Mouse (Mus musculus) liver, adult 2 months (tissue): ENCODE results near the gene Nap1l4. TPM values are rescaled to one million over a fixed set of nuclear protein-coding genes. Genes with fewer than 3 reads are reported as not detected.
"Not testable (repeated sequence)": the region's sequence is repeated elsewhere in the genome, so short reads cannot be mapped to it uniquely, and the experiment has no call there.

Experiments used
- DNase-seq: peaks from one replicate; pipeline ENCODE4 v3.0.0-alpha.2; 2011; ENCODE audit warnings: low read depth, low spot score; ENCODE audit errors: extremely low read depth
- H3K27ac ChIP-seq: fragments of 200-500 bp; replicated peaks from 2 replicates; pipeline ENCODE4 v1.5.1; 2012; ENCODE audit warnings: low read depth, mild to moderate bottlenecking, control low read depth, inconsistent platforms, low read length; ENCODE audit not compliant: insufficient read depth
- H3K27me3 ChIP-seq: fragments of 200-500 bp; 2 replicates; pipeline ENCODE4 v1.6.1; 2012; ENCODE audit warnings: mild to moderate bottlenecking, moderate library complexity, low read length, inconsistent platforms; ENCODE audit not compliant: control insufficient read depth, insufficient read depth
- H3K36me3 ChIP-seq: fragments of 200-500 bp; 2 replicates; pipeline ENCODE4 v1.6.1; 2012; ENCODE audit warnings: low read length, inconsistent platforms; ENCODE audit not compliant: control insufficient read depth, insufficient read depth
- H3K4me1 ChIP-seq: fragments of 200-500 bp; 2 replicates; pipeline ENCODE4 v1.6.1; 2011; ENCODE audit warnings: low read length; ENCODE audit not compliant: control insufficient read depth, insufficient read depth
- H3K4me3 ChIP-seq: fragments of 200-500 bp; 2 replicates; pipeline ENCODE4 v1.5.1; 2011; ENCODE audit warnings: low read depth, mild to moderate bottlenecking, control low read depth, low read length, moderate library complexity; ENCODE audit not compliant: insufficient read depth
- H3K79me2 ChIP-seq: fragments of 200-500 bp; 2 replicates; pipeline ENCODE4 v1.6.1; 2012; ENCODE audit warnings: inconsistent platforms, mild to moderate bottlenecking, low read length, moderate library complexity; ENCODE audit not compliant: control insufficient read depth, insufficient read depth
- H3K9ac ChIP-seq: fragments of 200-500 bp; 2 replicates; pipeline ENCODE4 v1.6.1; 2012; ENCODE audit warnings: low read depth, mild to moderate bottlenecking, control low read depth, inconsistent platforms, low read length
- CTCF ChIP-seq: fragments of 200-500 bp; IDR thresholded peaks from 2 replicates; pipeline ENCODE4 v1.5.1; 2011; ENCODE audit warnings: low read depth, low read length, control low read depth
- POLR2A ChIP-seq: fragments of 200-500 bp; IDR thresholded peaks from 2 replicates; pipeline ENCODE4 v1.6.1; 2011; ENCODE audit warnings: low read length, control low read depth; ENCODE audit not compliant: insufficient read depth; ENCODE audit errors: extremely low read depth
- WGBS: fragments of 180-500 bp; shearing (Covaris S2); methylation state at CpG from one replicate; pipeline ENCODE4 v1.1.7; 2018; 5-methylcytosine and 5-hydroxymethylcytosine counted together
- polyA plus RNA-seq: library from polyadenylated mRNA; depleted of rRNA; stranded (reverse); fragments of >200 nt; gene quantifications from 2 replicates; pipeline ENCODE4 v1.2.3, GENCODE M21; 2012
- total RNA-seq: library from RNA; depleted of rRNA; stranded (reverse); fragments of >200 nt; gene quantifications from 2 replicates; pipeline ENCODE4 v1.2.3, GENCODE M21; 2014

Gene Nap1l4
- total and polyA plus RNA-seq, 2 experiments: 25.7 to 40.7 TPM

- no peak overlapping the region for H3K27ac ChIP-seq
- no peak for DNase-seq
- H3K4me3 ChIP-seq: no peak overlapping the region
- peaks cover 6% of the 10 kb centered on the region for H3K4me1 ChIP-seq
- no peaks in the 10 kb centered on the region for H3K27me3 ChIP-seq
- peaks cover 31% of the 10 kb centered on the region; the same call in 1 of the 2 replicates for H3K79me2 ChIP-seq
- WGBS: 76% methylated on average over 1 of the region's 1 CpGs
- TF ChIP-seq CTCF (no peak), POLR2A (no peak)
- H3K36me3 ChIP-seq: peaks cover 50% of the 10 kb centered on the region
- H3K9ac ChIP-seq: no peak overlapping the region
Observed at GRCm38 (mm10) chr7:143538671-143539070, 10.2 kb downstream of the Nap1l4 start.

- H3K4me3 ChIP-seq, H3K27ac ChIP-seq, H3K9ac ChIP-seq, DNase-seq, H3K27me3 ChIP-seq, H3K4me1 ChIP-seq: not testable (repeated sequence)
- Histone ChIP-seq H3K36me3 (peaks cover 55% of the 10 kb centered on the region), H3K79me2 (peaks cover 26% of the 10 kb centered on the region; the same call in 1 of the 2 replicates)
- 88% methylated on average over 6 of the region's 6 CpGs for WGBS
Observed at GRCm38 (mm10) chr7:143538229-143538628, 10.7 kb downstream of the Nap1l4 start.

GRCm38 (mm10) chr7:143536251-143536650 lies 12.7 kb downstream of the Nap1l4 start:
- Histone ChIP-seq H3K27ac (no peak overlapping the region), H3K4me3 (no peak overlapping the region), H3K36me3 (peaks cover 67% of the 10 kb centered on the region), H3K9ac (no peak overlapping the region), H3K79me2 (peaks cover 14% of the 10 kb centered on the region; the same call in 1 of the 2 replicates), H3K27me3 (no peaks in the 10 kb centered on the region), H3K4me1 (peaks cover 2% of the 10 kb centered on the region; the same call in 1 of the 2 replicates)
- peak; percentile 67 for DNase-seq
- 77% methylated on average over 3 of the region's 3 CpGs for WGBS
- TF ChIP-seq CTCF (no peak), POLR2A (no peak)

- whole genome bisulfite sequencing: 85% methylated on average over 2 of the region's 2 CpGs
- no peak overlapping the region for H3K4me3 ChIP-seq
- DNase-seq: no peak
- H3K79me2 ChIP-seq: peaks cover 7% of the 10 kb centered on the region; the same call in 1 of the 2 replicates
- no peak overlapping the region for H3K9ac ChIP-seq
- H3K27me3 ChIP-seq: no peaks in the 10 kb centered on the region
- H3K27ac ChIP-seq: no peak overlapping the region
- peaks cover 2% of the 10 kb centered on the region; the same call in 1 of the 2 replicates for H3K4me1 ChIP-seq
- H3K36me3 ChIP-seq: peaks cover 82% of the 10 kb centered on the region
- TF ChIP-seq POLR2A: no peak
- TF ChIP-seq CTCF: no peak
Observed at GRCm38 (mm10) chr7:143533284-143533683, 15.6 kb downstream of the Nap1l4 start.

- TF ChIP-seq CTCF: no peak
- no peak for TF ChIP-seq POLR2A
- Histone ChIP-seq H3K79me2 (peaks cover 4% of the 10 kb centered on the region; the same call in 1 of the 2 replicates), H3K4me1 (peaks cover 2% of the 10 kb centered on the region; the same call in 1 of the 2 replicates), H3K27ac (no peak overlapping the region), H3K9ac (no peak overlapping the region), H3K36me3 (peaks cover 80% of the 10 kb centered on the region), H3K27me3 (no peaks in the 10 kb centered on the region), H3K4me3 (no peak overlapping the region)
- 83% methylated on average over 1 of the region's 1 CpGs for WGBS
- DNase-seq: no peak
Observed at GRCm38 (mm10) chr7:143532410-143532809, 16.5 kb downstream of the Nap1l4 start.

- WGBS: 45% methylated on average over 4 of the region's 4 CpGs
Observed at GRCm38 (mm10) chr7:143519333-143519732, 29.6 kb downstream of the Nap1l4 start.

More at GRCm38 (mm10) chr7:143519333-143519732, 29.6 kb downstream of the Nap1l4 start:
- Histone ChIP-seq H3K9ac (no peak overlapping the region), H3K27ac (no peak overlapping the region), H3K4me1 (no peaks in the 10 kb centered on the region), H3K79me2 (no peaks in the 10 kb centered on the region), H3K36me3 (peaks cover 84% of the 10 kb centered on the region), H3K4me3 (no peak overlapping the region), H3K27me3 (no peaks in the 10 kb centered on the region)
- TF ChIP-seq CTCF (no peak), POLR2A (no peak)
- DNase-seq: peak; percentile 29
